Mouse (Mus musculus): ENCODE results near the gene Olfr350. TPM values are rescaled to one million over a fixed set of nuclear protein-coding genes. Genes with fewer than 3 reads are reported as not detected.

Olfr350 gene
- not detected in 2 replicates for polyA plus RNA-seq (2015; fragmentation: Nextera tagmentation; extraction: Ambion mirVana)

DNA sequence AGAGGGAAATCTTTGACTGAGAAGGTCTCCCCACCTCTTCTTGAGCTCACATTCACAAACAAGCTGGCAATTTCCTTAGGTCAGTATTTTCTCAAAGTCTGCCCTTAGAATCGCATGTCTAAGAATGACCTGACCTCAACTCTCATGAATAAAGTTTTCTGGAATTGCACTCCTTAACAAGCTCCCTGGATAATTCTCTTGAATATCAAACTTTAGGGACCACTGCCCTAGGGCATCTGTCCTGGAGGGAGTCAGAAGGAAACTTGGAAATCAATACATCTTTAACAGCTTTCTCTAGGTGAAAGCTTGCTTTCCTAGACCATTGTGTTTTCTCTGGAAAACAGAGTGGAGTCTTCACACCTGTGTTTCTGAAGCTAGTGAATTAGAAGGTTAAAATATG lies at the start of gene Olfr350:
Gene Olfr350, plus strand, starts transcription at position 301 of the 400 bp plus-strand sequence.
- H3K27ac ChIP-seq (ENCODE audit: low read length) = no peak within 1 kb of the TSS
- no peaks in the 10 kb centered on the region for H3K9me3 ChIP-seq (replicated peaks; ENCODE audit: control insufficient read depth, low read length)
- 50% methylated on average over 1 of the region's 1 CpGs for WGBS (ENCODE audit: insufficient replicate concordance)
- no peak within 1 kb of the TSS for H3K4me2 ChIP-seq (ENCODE audit: low read depth, low read length)
- H3K4me3 ChIP-seq (ENCODE audit: low read depth, low read length) = no peak within 1 kb of the TSS
- no peak for ATAC-seq (ENCODE audit: low read depth)
- no peaks in the 10 kb centered on the region for H3K36me3 ChIP-seq (ENCODE audit: control insufficient read depth, insufficient read depth)
- no peaks in the 10 kb centered on the region for H3K27me3 ChIP-seq (ENCODE audit: control insufficient read depth, insufficient read depth, low read depth, low read length)
- no peaks in the 10 kb centered on the region for H3K4me1 ChIP-seq (ENCODE audit: control insufficient read depth, low read depth, low read length)
- no peak within 1 kb of the TSS for H3K9ac ChIP-seq (ENCODE audit: low read depth, low read length)

DNA sequence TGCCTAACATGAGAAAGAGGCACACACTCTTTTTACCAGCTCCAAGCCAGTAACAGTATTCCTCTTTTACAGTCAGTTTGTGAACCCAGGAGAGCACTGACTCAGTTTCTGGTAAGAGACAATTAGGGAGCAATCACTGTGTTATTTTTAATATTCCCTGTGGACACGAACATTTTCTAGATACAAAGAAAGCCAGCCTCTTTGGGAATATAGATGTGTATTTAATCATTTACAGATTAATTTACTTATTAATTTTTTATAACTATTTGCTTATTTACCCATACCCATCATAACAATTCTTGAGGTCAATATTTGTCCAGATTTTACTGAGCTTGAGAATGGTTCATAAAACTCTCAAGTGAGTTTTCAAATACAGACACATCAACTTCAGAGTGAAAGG lies 29.2 kb upstream of the Olfr350 start, which contains the start of gene Olfr3:
Gene Olfr3, minus strand, starts transcription at position 101 of the 400 bp plus-strand sequence.
- Histone ChIP-seq H3K4me2 (ENCODE audit: low read depth, low read length) (no peak within 1 kb of the TSS), H3K4me3 (ENCODE audit: low read depth, low read length) (no peak within 1 kb of the TSS), H3K27ac (ENCODE audit: low read length) (no peak within 1 kb of the TSS), H3K9ac (ENCODE audit: low read depth, low read length) (no peak within 1 kb of the TSS), H3K36me3 (ENCODE audit: control insufficient read depth, insufficient read depth) (no peaks in the 10 kb centered on the region), H3K9me3 (replicated peaks; ENCODE audit: control insufficient read depth, low read length) (no peaks in the 10 kb centered on the region), H3K27me3 (ENCODE audit: control insufficient read depth, insufficient read depth, low read depth, low read length) (no peaks in the 10 kb centered on the region), H3K4me1 (ENCODE audit: control insufficient read depth, low read depth, low read length) (no peaks in the 10 kb centered on the region)
- WGBS (ENCODE audit: insufficient replicate concordance) = 57% methylated on average over 1 of the region's 1 CpGs
- no peak for ATAC-seq (ENCODE audit: low read depth)

- no peak within 1 kb of the TSS for H3K27ac ChIP-seq (ENCODE audit: low read length)
- 50% methylated on average over 1 of the region's 1 CpGs for WGBS (ENCODE audit: insufficient replicate concordance)
- H3K36me3 ChIP-seq (ENCODE audit: control insufficient read depth, insufficient read depth) = no peaks in the 10 kb centered on the region
- no peaks in the 10 kb centered on the region for H3K9me3 ChIP-seq (replicated peaks; ENCODE audit: control insufficient read depth, low read length)
- H3K27me3 ChIP-seq (ENCODE audit: control insufficient read depth, insufficient read depth, low read depth, low read length) = no peaks in the 10 kb centered on the region
- H3K4me1 ChIP-seq (ENCODE audit: control insufficient read depth, low read depth, low read length) = no peaks in the 10 kb centered on the region
- no peak within 1 kb of the TSS for H3K4me2 ChIP-seq (ENCODE audit: low read depth, low read length)
- H3K9ac ChIP-seq (ENCODE audit: low read depth, low read length) = no peak within 1 kb of the TSS
- ATAC-seq (ENCODE audit: low read depth) = no peak
- no peak within 1 kb of the TSS for H3K4me3 ChIP-seq (ENCODE audit: low read depth, low read length)
Observed at GRCm38 (mm10) chr2:36862560-36862959, 16.4 kb downstream of the Olfr350 start, which contains the start of gene Olfr351. Gene Olfr351 (minus strand): TSS chr2:36862660.

- H3K27ac ChIP-seq (ENCODE audit: low read length) = no peak within 1 kb of the TSS
- no peaks in the 10 kb centered on the region for H3K9me3 ChIP-seq (replicated peaks; ENCODE audit: control insufficient read depth, low read length)
- H3K4me1 ChIP-seq (ENCODE audit: control insufficient read depth, low read depth, low read length) = no peaks in the 10 kb centered on the region
- no peaks in the 10 kb centered on the region for H3K27me3 ChIP-seq (ENCODE audit: control insufficient read depth, insufficient read depth, low read depth, low read length)
- H3K36me3 ChIP-seq (ENCODE audit: control insufficient read depth, insufficient read depth) = no peaks in the 10 kb centered on the region
- no peak within 1 kb of the TSS for H3K4me2 ChIP-seq (ENCODE audit: low read depth, low read length)
- ATAC-seq (ENCODE audit: low read depth) = no peak
- H3K4me3 ChIP-seq (ENCODE audit: low read depth, low read length) = no peak within 1 kb of the TSS
- H3K9ac ChIP-seq (ENCODE audit: low read depth, low read length) = no peak within 1 kb of the TSS
- WGBS (ENCODE audit: insufficient replicate concordance) = 67% methylated on average over 1 of the region's 1 CpGs
Observed at GRCm38 (mm10) chr2:36868160-36868559, 22.1 kb downstream of the Olfr350 start, which contains the start of gene Olfr352. Gene Olfr352 (plus strand): TSS chr2:36868460.

DNA sequence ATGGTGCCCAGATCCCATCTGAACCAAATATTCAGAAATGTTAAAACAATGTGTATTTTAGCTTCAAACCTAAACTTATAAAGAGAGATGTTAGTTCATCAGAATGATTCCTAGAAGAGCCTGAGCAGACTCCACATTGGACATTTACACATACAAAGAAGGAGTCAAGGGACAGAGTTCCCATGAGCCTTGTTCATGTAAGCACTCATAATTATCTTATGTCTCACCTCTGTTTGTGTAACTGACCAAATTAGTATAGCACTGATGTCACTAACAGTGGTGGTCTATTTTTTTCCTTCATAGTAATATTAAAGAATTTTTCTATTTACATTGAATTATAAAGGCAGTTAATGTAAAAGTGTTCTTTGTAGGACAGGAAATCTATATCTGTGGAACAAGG lies 46.7 kb downstream of the Olfr350 start, which contains the start of gene Olfr353:
Gene Olfr353, minus strand, starts transcription at position 101 of the 400 bp plus-strand sequence.
- H3K27me3 ChIP-seq (ENCODE audit: control insufficient read depth, insufficient read depth, low read depth, low read length) = no peaks in the 10 kb centered on the region
- no peaks in the 10 kb centered on the region for H3K4me1 ChIP-seq (ENCODE audit: control insufficient read depth, low read depth, low read length)
- no peak within 1 kb of the TSS for H3K9ac ChIP-seq (ENCODE audit: low read depth, low read length)
- no peak within 1 kb of the TSS for H3K4me3 ChIP-seq (ENCODE audit: low read depth, low read length)
- no peaks in the 10 kb centered on the region for H3K9me3 ChIP-seq (replicated peaks; ENCODE audit: control insufficient read depth, low read length)
- no peak within 1 kb of the TSS for H3K27ac ChIP-seq (ENCODE audit: low read length)
- no peak within 1 kb of the TSS for H3K4me2 ChIP-seq (ENCODE audit: low read depth, low read length)
- no peaks in the 10 kb centered on the region for H3K36me3 ChIP-seq (ENCODE audit: control insufficient read depth, insufficient read depth)
- ATAC-seq (ENCODE audit: low read depth) = no peak

DNA sequence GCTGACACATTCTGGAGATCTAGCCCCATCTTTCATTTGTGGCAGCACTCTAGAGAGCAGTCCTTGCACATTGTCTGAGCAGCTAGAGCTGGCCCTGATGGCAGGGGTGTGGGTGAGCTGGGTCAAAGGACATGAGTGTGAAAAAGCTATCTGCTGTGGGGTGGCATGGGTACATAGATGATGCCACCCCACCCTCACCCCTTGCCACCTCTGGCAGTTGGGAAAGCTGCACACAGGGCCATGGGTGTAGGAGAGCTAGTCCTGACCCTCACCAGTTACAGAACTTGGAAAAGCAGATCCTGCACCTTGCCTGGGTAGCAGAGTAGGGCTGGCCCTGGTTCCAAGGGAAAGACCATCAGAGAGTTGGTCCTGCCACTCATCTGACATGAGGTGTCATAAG lies 51.0 kb downstream of the Olfr350 start:
- no peak overlapping the region for H3K9ac ChIP-seq (ENCODE audit: low read depth, low read length)
- no peak for ATAC-seq (ENCODE audit: low read depth)

More for the DNA sequence above, 51.0 kb downstream of the Olfr350 start:
- Histone ChIP-seq H3K4me1 (ENCODE audit: control insufficient read depth, low read depth, low read length) (no peaks in the 10 kb centered on the region), H3K9me3 (replicated peaks; ENCODE audit: control insufficient read depth, low read length) (no peaks in the 10 kb centered on the region), H3K4me2 (ENCODE audit: low read depth, low read length) (no peak overlapping the region), H3K4me3 (ENCODE audit: low read depth, low read length) (no peak overlapping the region), H3K27me3 (ENCODE audit: control insufficient read depth, insufficient read depth, low read depth, low read length) (no peaks in the 10 kb centered on the region), H3K36me3 (ENCODE audit: control insufficient read depth, insufficient read depth) (no peaks in the 10 kb centered on the region), H3K27ac (ENCODE audit: low read length) (no peak overlapping the region)

Other genes with a start within 250 kb of the Olfr350 start
- not detected in 2 replicates for gene Olfr345, start 206.3 kb upstream of the Olfr350 start, polyA plus RNA-seq (2015; fragmentation: Nextera tagmentation; extraction: Ambion mirVana)
- gene Olfr346, start 160.5 kb upstream of the Olfr350 start, polyA plus RNA-seq (2015; fragmentation: Nextera tagmentation; extraction: Ambion mirVana) = not detected in 2 replicates
- gene Olfr347, start 114.4 kb upstream of the Olfr350 start, polyA plus RNA-seq (2015; fragmentation: Nextera tagmentation; extraction: Ambion mirVana) = not detected in 2 replicates
- gene Olfr348, start 62.0 kb upstream of the Olfr350 start, polyA plus RNA-seq (2015; fragmentation: Nextera tagmentation; extraction: Ambion mirVana) = not detected in 2 replicates
- gene Olfr50, start 55.8 kb upstream of the Olfr350 start, polyA plus RNA-seq (2015; fragmentation: Nextera tagmentation; extraction: Ambion mirVana) = not detected in 2 replicates
- gene Olfr3, start 29.3 kb upstream of the Olfr350 start, polyA plus RNA-seq (2015; fragmentation: Nextera tagmentation; extraction: Ambion mirVana) = not detected in 2 replicates
- gene Olfr351, start 16.4 kb downstream of the Olfr350 start, polyA plus RNA-seq (2015; fragmentation: Nextera tagmentation; extraction: Ambion mirVana) = not detected in 2 replicates
- not detected in 2 replicates for gene Olfr352, start 22.1 kb downstream of the Olfr350 start, polyA plus RNA-seq (2015; fragmentation: Nextera tagmentation; extraction: Ambion mirVana)
- not detected in 2 replicates for gene Olfr353, start 46.6 kb downstream of the Olfr350 start, polyA plus RNA-seq (2015; fragmentation: Nextera tagmentation; extraction: Ambion mirVana)
- gene Olfr354, start 59.4 kb downstream of the Olfr350 start, polyA plus RNA-seq (2015; fragmentation: Nextera tagmentation; extraction: Ambion mirVana) = not detected in 2 replicates
- gene Olfr355, start 82.6 kb downstream of the Olfr350 start, polyA plus RNA-seq (2015; fragmentation: Nextera tagmentation; extraction: Ambion mirVana) = not detected in 2 replicates
- gene Olfr356, start 90.8 kb downstream of the Olfr350 start, polyA plus RNA-seq (2015; fragmentation: Nextera tagmentation; extraction: Ambion mirVana) = not detected in 2 replicates
- not detected in 2 replicates for gene Olfr357, start 147.5 kb downstream of the Olfr350 start, polyA plus RNA-seq (2015; fragmentation: Nextera tagmentation; extraction: Ambion mirVana)
- gene Olfr358, start 163.0 kb downstream of the Olfr350 start, polyA plus RNA-seq (2015; fragmentation: Nextera tagmentation; extraction: Ambion mirVana) = not detected in 2 replicates
- not detected in 2 replicates for gene Olfr360, start 219.4 kb downstream of the Olfr350 start, polyA plus RNA-seq (2015; fragmentation: Nextera tagmentation; extraction: Ambion mirVana)
- gene Olfr361, start 243.0 kb downstream of the Olfr350 start, polyA plus RNA-seq (2015; fragmentation: Nextera tagmentation; extraction: Ambion mirVana) = not detected in 2 replicates